Mouse (Mus musculus): ENCODE measurements around the gene Ulk4. TPM values are rescaled to one million over a fixed set of nuclear protein-coding genes. Genes with fewer than 3 reads are reported as not detected.

Ulk4 gene
- polyA plus RNA-seq, 1 experiment from 2014 or later = 65.5 TPM

- Histone ChIP-seq H3K27me3 (ENCODE audit: control insufficient read depth, insufficient read depth, low read length) (no peaks in the 10 kb centered on the region), H3K9me3 (ENCODE audit: control insufficient read depth, low read length) (no peaks in the 10 kb centered on the region), H3K4me1 (ENCODE audit: control insufficient read depth, insufficient read depth, low read length) (0 out of 2 replicates have a peak, but pooled peaks cover 3% of the 10 kb centered on the region), H3K4me3 (ENCODE audit: low read depth, low read length) (no peak overlapping the region), H3K27ac (ENCODE audit: low read depth, low read length) (no peak overlapping the region), H3K36me3 (ENCODE audit: control insufficient read depth, insufficient read depth, low read length) (no peaks in the 10 kb centered on the region), H3K9ac (replicated peaks; ENCODE audit: low read depth, low read length) (no peak overlapping the region), H3K4me2 (ENCODE audit: low read depth, low read length) (no peak overlapping the region)
- ATAC-seq (ENCODE audit: low read depth) = no peak
- 41% methylated on average over 9 of the region's 9 CpGs for WGBS
Measured at GRCm38 (mm10) chr9:121029786-121030185, 247.2 kb downstream of the Ulk4 start.

GRCm38 (mm10) chr9:121023526-121024264, 253.3 kb downstream of the Ulk4 start:
- no peaks in the 10 kb centered on the region for H3K36me3 ChIP-seq (ENCODE audit: control insufficient read depth, insufficient read depth, low read length)
- WGBS = 85% methylated on average over 14 of the region's 14 CpGs
- no peaks in the 10 kb centered on the region for H3K27me3 ChIP-seq (ENCODE audit: control insufficient read depth, insufficient read depth, low read length)
- H3K4me1 ChIP-seq (ENCODE audit: control insufficient read depth, insufficient read depth, low read length) = no peaks in the 10 kb centered on the region
- no peak overlapping the region for H3K4me3 ChIP-seq (ENCODE audit: low read depth, low read length)
- H3K27ac ChIP-seq (ENCODE audit: low read depth, low read length) = no peak overlapping the region
- H3K9ac ChIP-seq (replicated peaks; ENCODE audit: low read depth, low read length) = no peak overlapping the region
- H3K4me2 ChIP-seq (ENCODE audit: low read depth, low read length) = no peak overlapping the region
- no peaks in the 10 kb centered on the region for H3K9me3 ChIP-seq (ENCODE audit: control insufficient read depth, low read length)
- peak; percentile 28; the same call in 1 of the 2 replicates for ATAC-seq (ENCODE audit: low read depth)

- ATAC-seq (ENCODE audit: low read depth) = no peak
- H3K4me3 ChIP-seq (ENCODE audit: low read depth, low read length) = no peak overlapping the region
- H3K9ac ChIP-seq (replicated peaks; ENCODE audit: low read depth, low read length) = no peak overlapping the region
- H3K36me3 ChIP-seq (ENCODE audit: control insufficient read depth, insufficient read depth, low read length) = no peaks in the 10 kb centered on the region
- H3K4me1 ChIP-seq (ENCODE audit: control insufficient read depth, insufficient read depth, low read length) = no peaks in the 10 kb centered on the region
- no peak overlapping the region for H3K4me2 ChIP-seq (ENCODE audit: low read depth, low read length)
- no peaks in the 10 kb centered on the region for H3K9me3 ChIP-seq (ENCODE audit: control insufficient read depth, low read length)
- H3K27ac ChIP-seq (ENCODE audit: low read depth, low read length) = no peak overlapping the region
- H3K27me3 ChIP-seq (ENCODE audit: control insufficient read depth, insufficient read depth, low read length) = no peaks in the 10 kb centered on the region
- WGBS = 77% methylated on average over 11 of the region's 11 CpGs
Measured at GRCm38 (mm10) chr9:121020360-121020759, 256.6 kb downstream of the Ulk4 start.

GRCm38 (mm10) chr9:121019932-121020331, 257.1 kb downstream of the Ulk4 start:
- no peak overlapping the region for H3K27ac ChIP-seq (ENCODE audit: low read depth, low read length)
- H3K9me3 ChIP-seq (ENCODE audit: control insufficient read depth, low read length) = no peaks in the 10 kb centered on the region
- no peak for ATAC-seq (ENCODE audit: low read depth)
- H3K4me1 ChIP-seq (ENCODE audit: control insufficient read depth, insufficient read depth, low read length) = no peaks in the 10 kb centered on the region
- 54% methylated on average over 13 of the region's 13 CpGs for whole genome bisulfite sequencing
- no peak overlapping the region for H3K4me3 ChIP-seq (ENCODE audit: low read depth, low read length)
- H3K9ac ChIP-seq (replicated peaks; ENCODE audit: low read depth, low read length) = no peak overlapping the region
- no peak overlapping the region for H3K4me2 ChIP-seq (ENCODE audit: low read depth, low read length)
- no peaks in the 10 kb centered on the region for H3K36me3 ChIP-seq (ENCODE audit: control insufficient read depth, insufficient read depth, low read length)
- H3K27me3 ChIP-seq (ENCODE audit: control insufficient read depth, insufficient read depth, low read length) = no peaks in the 10 kb centered on the region

- H3K27me3 ChIP-seq (ENCODE audit: control insufficient read depth, insufficient read depth, low read length) = no peaks in the 10 kb centered on the region
- H3K9ac ChIP-seq (replicated peaks; ENCODE audit: low read depth, low read length) = no peak overlapping the region
- H3K4me2 ChIP-seq (ENCODE audit: low read depth, low read length) = no peak overlapping the region
- H3K4me1 ChIP-seq (ENCODE audit: control insufficient read depth, insufficient read depth, low read length) = no peaks in the 10 kb centered on the region
- H3K27ac ChIP-seq (ENCODE audit: low read depth, low read length) = no peak overlapping the region
- no peaks in the 10 kb centered on the region for H3K36me3 ChIP-seq (ENCODE audit: control insufficient read depth, insufficient read depth, low read length)
- ATAC-seq (ENCODE audit: low read depth) = no peak
- H3K4me3 ChIP-seq (ENCODE audit: low read depth, low read length) = no peak overlapping the region
- WGBS = 98% methylated on average over 2 of the region's 2 CpGs
- H3K9me3 ChIP-seq (ENCODE audit: control insufficient read depth, low read length) = no peaks in the 10 kb centered on the region
Measured at GRCm38 (mm10) chr9:121018524-121019315, 258.3 kb downstream of the Ulk4 start.

- no peak overlapping the region for H3K9ac ChIP-seq (replicated peaks; ENCODE audit: low read depth, low read length)
- H3K4me3 ChIP-seq (ENCODE audit: low read depth, low read length) = no peak overlapping the region
- 62% methylated on average over 11 of the region's 11 CpGs for WGBS
- H3K27ac ChIP-seq (ENCODE audit: low read depth, low read length) = no peak overlapping the region
- no peaks in the 10 kb centered on the region for H3K9me3 ChIP-seq (ENCODE audit: control insufficient read depth, low read length)
- ATAC-seq (ENCODE audit: low read depth) = no peak
- H3K4me1 ChIP-seq (ENCODE audit: control insufficient read depth, insufficient read depth, low read length) = no peaks in the 10 kb centered on the region
- no peak overlapping the region for H3K4me2 ChIP-seq (ENCODE audit: low read depth, low read length)
- no peaks in the 10 kb centered on the region for H3K36me3 ChIP-seq (ENCODE audit: control insufficient read depth, insufficient read depth, low read length)
- no peaks in the 10 kb centered on the region for H3K27me3 ChIP-seq (ENCODE audit: control insufficient read depth, insufficient read depth, low read length)
Measured at GRCm38 (mm10) chr9:121015810-121016502, 261.0 kb downstream of the Ulk4 start.

GRCm38 (mm10) chr9:121011540-121011939, 265.5 kb downstream of the Ulk4 start:
- Histone ChIP-seq H3K36me3 (ENCODE audit: control insufficient read depth, insufficient read depth, low read length) (no peaks in the 10 kb centered on the region), H3K9ac (replicated peaks; ENCODE audit: low read depth, low read length) (no peak overlapping the region), H3K27ac (ENCODE audit: low read depth, low read length) (no peak overlapping the region), H3K9me3 (ENCODE audit: control insufficient read depth, low read length) (no peaks in the 10 kb centered on the region), H3K27me3 (ENCODE audit: control insufficient read depth, insufficient read depth, low read length) (no peaks in the 10 kb centered on the region), H3K4me3 (ENCODE audit: low read depth, low read length) (no peak overlapping the region), H3K4me2 (ENCODE audit: low read depth, low read length) (no peak overlapping the region), H3K4me1 (ENCODE audit: control insufficient read depth, insufficient read depth, low read length) (no peaks in the 10 kb centered on the region)
- 38% methylated on average over 4 of the region's 4 CpGs for WGBS
- ATAC-seq (ENCODE audit: low read depth) = no peak

- Histone ChIP-seq H3K27me3 (ENCODE audit: control insufficient read depth, insufficient read depth, low read length) (no peaks in the 10 kb centered on the region), H3K36me3 (ENCODE audit: control insufficient read depth, insufficient read depth, low read length) (no peaks in the 10 kb centered on the region), H3K4me1 (ENCODE audit: control insufficient read depth, insufficient read depth, low read length) (no peaks in the 10 kb centered on the region), H3K9me3 (ENCODE audit: control insufficient read depth, low read length) (no peaks in the 10 kb centered on the region), H3K9ac (replicated peaks; ENCODE audit: low read depth, low read length) (no peak overlapping the region), H3K4me3 (ENCODE audit: low read depth, low read length) (no peak overlapping the region), H3K4me2 (ENCODE audit: low read depth, low read length) (no peak overlapping the region), H3K27ac (ENCODE audit: low read depth, low read length) (no peak overlapping the region)
- no peak for ATAC-seq (ENCODE audit: low read depth)
- 49% methylated on average over 3 of the region's 3 CpGs for WGBS
Measured at GRCm38 (mm10) chr9:121010544-121010943, 266.5 kb downstream of the Ulk4 start.

GRCm38 (mm10) chr9:121005961-121006360, 271.0 kb downstream of the Ulk4 start:
- ATAC-seq (ENCODE audit: low read depth) = no peak
- no peaks in the 10 kb centered on the region for H3K9me3 ChIP-seq (ENCODE audit: control insufficient read depth, low read length)

More at GRCm38 (mm10) chr9:121005961-121006360, 271.0 kb downstream of the Ulk4 start:
- Histone ChIP-seq H3K4me2 (ENCODE audit: low read depth, low read length) (no peak overlapping the region), H3K36me3 (ENCODE audit: control insufficient read depth, insufficient read depth, low read length) (no peaks in the 10 kb centered on the region), H3K27ac (ENCODE audit: low read depth, low read length) (no peak overlapping the region), H3K4me3 (ENCODE audit: low read depth, low read length) (no peak overlapping the region), H3K4me1 (ENCODE audit: control insufficient read depth, insufficient read depth, low read length) (0 out of 2 replicates have a peak, but pooled peaks cover 3% of the 10 kb centered on the region), H3K9ac (replicated peaks; ENCODE audit: low read depth, low read length) (no peak overlapping the region), H3K27me3 (ENCODE audit: control insufficient read depth, insufficient read depth, low read length) (no peaks in the 10 kb centered on the region)
- 86% methylated on average over 7 of the region's 7 CpGs for WGBS

All from neural tube, embryonic 14.5 days (tissue).